Mouse (Mus musculus) left cerebral cortex, postnatal 4 days (tissue): ENCODE measurements around the gene Neurl4. TPM values are rescaled to one million over a fixed set of nuclear protein-coding genes. Genes with fewer than 3 reads are reported as not detected.
"Not testable (repeated sequence)": the region's sequence is repeated elsewhere in the genome, so short reads cannot be mapped to it uniquely, and the experiment has no call there.

ENCODE experiments used
- DNase-seq: peaks from one replicate; pipeline ENCODE4 v3.0.0-alpha.2; 2022
- intact Hi-C: fragments of 180-260 bp; cut with DNase I; formaldehyde crosslinking; loops from one replicate; pipeline ENCODE4 v1.15.1; 2025
- microRNA-seq: library from miRNA; unstranded; fragments of <30 nt; microRNA quantifications from one replicate; pipeline ENCODE4 v1.2.0, GENCODE M21; 2022
- total RNA-seq, 2 experiments: library from RNA; stranded (reverse); gene quantifications; 2 replicates each; pipeline ENCODE4 v1.2.3; 2021

The Neurl4 gene
- total RNA-seq, 2 experiments from 2014 or later: 157 to 165 TPM

- intact Hi-C loops: no loop called here
- peak; percentile 54 for DNase-seq
Measured at GRCm38 (mm10) chr11:69947337-69948065, 46.6 kb downstream of the Neurl4 start.

DNA sequence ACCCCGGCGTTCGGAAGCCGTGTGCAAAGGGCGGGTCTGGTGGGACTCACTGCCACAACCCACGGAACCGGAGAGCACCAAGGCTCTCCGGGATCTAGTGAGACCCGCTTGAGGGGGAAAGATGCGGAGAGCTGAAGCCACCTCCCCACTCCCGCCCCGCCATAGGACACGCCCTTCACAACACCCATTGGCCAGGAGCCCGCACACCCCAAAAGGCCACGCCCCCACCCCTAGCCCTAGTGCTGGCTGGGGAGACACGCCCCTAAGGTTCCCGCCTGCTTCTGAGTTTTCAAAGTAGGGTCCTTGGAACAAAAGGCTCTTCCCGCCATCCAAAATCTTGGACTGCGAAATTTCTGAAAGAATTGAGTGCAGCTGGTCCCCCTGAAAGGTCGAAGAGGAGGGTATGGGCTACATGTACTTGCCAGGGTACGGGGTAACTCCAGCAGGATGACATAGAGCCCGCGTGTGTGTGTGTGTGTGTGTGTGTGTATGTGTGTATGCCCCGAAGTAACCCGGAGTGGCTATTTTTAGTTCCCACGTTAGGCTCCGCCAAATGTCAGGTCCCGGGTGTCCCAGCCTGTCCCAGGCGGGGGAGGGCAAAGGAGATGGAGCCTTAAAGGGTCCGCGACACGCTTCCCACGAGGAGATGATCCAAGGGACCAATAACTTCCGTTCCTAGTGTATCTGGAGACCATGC, 47.3 kb downstream of the Neurl4 start, which contains the start of gene Slc2a4:
Gene Slc2a4, minus strand, starts transcription at position 123 of the 697 bp plus-strand sequence.
- intact Hi-C loops: no loop called here
- DNase-seq: peak; percentile 97

- intact Hi-C loops: no loop called here
- DNase-seq: peak; percentile 88
Measured at GRCm38 (mm10) chr11:69948763-69949150, 47.9 kb downstream of the Neurl4 start.

DNA sequence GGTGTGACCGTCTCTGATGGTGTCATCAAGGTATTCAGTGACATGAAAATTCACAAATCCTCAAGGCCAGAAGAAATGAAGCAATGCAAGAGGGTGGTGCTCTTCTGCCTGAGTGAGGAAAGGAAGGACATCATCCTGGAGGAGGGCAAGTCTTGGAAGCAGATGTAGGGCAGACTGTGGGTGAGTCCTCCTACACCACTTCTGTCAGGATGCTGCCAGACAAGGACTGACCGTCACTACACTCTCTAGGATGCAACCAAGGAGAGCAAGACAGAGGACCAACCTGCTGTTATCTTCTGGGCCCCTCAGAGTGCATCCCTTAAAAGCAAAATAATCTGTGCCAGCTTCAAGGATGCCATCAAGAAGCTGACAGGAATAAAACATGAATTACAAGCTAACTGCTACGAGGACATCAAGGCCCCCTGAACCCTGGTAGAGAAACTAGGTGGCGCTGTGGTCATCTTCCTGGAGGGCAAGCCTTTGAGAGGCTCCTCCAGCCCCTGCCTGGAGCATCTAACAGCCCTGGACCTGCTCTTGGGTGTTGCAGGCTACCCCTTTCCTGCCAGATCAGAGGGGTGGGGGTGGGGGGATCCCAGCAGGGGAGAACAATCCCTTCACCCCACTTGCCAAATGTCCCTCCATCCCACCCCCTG, 50.1 kb downstream of the Neurl4 start:
- no peak for DNase-seq
- intact Hi-C loops: no loop called here

DNA sequence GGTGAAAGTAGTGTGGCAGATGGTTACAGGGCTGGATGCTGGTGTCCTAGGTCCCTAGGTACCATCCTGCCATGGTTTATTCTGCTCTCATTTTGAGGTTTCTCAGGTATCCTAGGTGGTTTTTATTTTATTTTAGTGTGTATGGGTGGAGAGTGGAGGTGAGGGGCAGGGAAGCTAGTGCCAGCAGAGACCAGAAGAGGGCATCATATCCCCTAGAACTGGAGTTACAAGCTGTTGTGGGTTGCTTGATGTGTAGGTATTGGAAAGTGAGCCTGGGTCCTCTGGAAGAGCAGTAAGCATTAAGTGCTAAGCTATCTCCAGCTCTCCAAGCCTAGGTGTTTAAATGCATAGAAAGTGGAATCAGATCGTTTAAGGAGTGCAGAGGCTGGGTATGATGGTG, 51.4 kb downstream of the Neurl4 start:
- intact Hi-C loops: no loop called here

GRCm38 (mm10) chr11:69953267-69953915, 52.5 kb downstream of the Neurl4 start:
- no peak for DNase-seq
- intact Hi-C loops: no loop called here

More for the DNA sequence above, 51.4 kb downstream of the Neurl4 start:
- no peak for DNase-seq

- intact Hi-C loops, DNase-seq: not testable (repeated sequence)
Measured at GRCm38 (mm10) chr11:69955618-69956017, 54.7 kb downstream of the Neurl4 start.

DNA sequence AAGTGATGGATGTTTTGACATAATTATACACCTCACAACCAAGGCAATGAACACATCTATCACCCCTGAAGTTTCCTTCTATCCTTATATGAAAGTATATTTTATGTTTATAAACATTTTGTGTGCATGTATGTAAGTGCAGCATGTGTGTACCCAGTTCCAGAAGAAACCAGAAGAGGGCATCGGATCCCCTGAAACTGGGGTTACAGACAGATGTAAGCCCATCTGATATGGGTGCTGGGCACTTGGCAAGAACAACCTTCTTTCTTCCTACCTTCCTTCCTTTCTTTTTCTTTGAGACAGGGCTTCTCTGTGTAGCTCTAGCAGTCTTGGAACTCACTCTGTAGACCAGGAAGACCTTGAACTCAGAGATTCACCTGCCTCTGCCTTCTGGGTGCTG, 55.3 kb downstream of the Neurl4 start:
- intact Hi-C loops: no loop called here

DNA sequence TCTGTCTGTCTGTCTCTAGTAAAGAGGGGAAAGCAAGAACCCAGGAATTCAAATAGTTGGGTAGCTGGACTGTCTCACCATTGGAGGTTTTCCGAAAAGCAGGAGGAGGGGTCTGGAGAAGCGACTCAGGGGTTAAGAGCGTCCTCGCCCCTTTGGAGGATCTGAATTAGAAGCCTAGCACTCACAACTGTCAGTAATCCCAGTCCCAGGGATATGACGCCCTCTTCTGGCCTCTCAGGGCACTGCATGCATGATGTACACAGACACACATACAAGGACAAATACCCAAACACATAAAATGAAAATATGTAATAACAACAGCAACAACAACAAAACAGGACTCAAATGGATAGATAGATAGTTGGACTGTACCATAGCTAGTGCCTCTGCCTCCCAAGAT, 59.7 kb downstream of the Neurl4 start:
- intact Hi-C loops: no loop called here
- peak; percentile 33 for DNase-seq

More for the DNA sequence above, 55.3 kb downstream of the Neurl4 start:
- no peak for DNase-seq

DNA sequence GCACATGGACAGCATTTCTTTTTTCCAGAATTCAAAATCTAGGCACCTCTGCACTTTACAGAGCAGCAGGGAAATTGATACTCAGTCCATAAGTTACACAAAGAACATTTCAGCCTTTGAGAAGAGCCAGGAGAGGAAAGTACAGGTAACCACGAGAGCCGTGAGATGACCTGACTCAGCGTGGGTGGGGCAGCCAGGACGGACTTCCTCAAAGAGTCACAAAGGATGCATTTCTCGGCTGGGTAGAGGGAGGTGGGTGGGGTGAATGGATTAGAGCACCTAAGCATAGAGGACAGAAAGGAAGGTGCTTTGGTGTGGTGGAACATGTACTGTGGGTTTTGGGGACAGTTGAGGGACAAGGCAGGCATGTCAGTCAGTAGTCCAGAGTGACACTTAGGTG, 61.0 kb downstream of the Neurl4 start:
- intact Hi-C loops: no loop called here

More for the DNA sequence above, 61.0 kb downstream of the Neurl4 start:
- DNase-seq: no peak

Small RNA genes lying within 50 kb of the gene (microRNA-seq; reads per million reads assigned to microRNA genes)
- not detected for gene Mir6924

Other genes starting within 250 kb of the Neurl4 start
- gene Sox15, start 245.8 kb upstream of the Neurl4 start, total RNA-seq: not detected
- 10 to 100 TPM; 83.6 to 85.3 TPM for gene Mpdu1, start 238.4 kb upstream of the Neurl4 start, total RNA-seq
- 1 to 10 TPM; 7.1 to 8.5 TPM for gene Cd68, start 234.9 kb upstream of the Neurl4 start, total RNA-seq
- 100 to 1,000 TPM; 661 to 680 TPM for gene Eif4a1, start 228.6 kb upstream of the Neurl4 start, total RNA-seq
- 100 to 1,000 TPM; 117 to 129 TPM for gene Senp3, start 219.0 kb upstream of the Neurl4 start, total RNA-seq
- gene Tnfsf13, start 215.3 kb upstream of the Neurl4 start, total RNA-seq: 1 to 10 TPM in 1 of 2 experiments, under 1 TPM in 1; 0.93 to 1.3 TPM
- gene Tnfsf12, start 205.2 kb upstream of the Neurl4 start, total RNA-seq: 1 to 10 TPM; 6.4 to 8.7 TPM
- under 1 TPM; 0.30 to 0.97 TPM for gene Tnfsfm13, start 205.0 kb upstream of the Neurl4 start, total RNA-seq
- 10 to 100 TPM; 49.6 to 54.6 TPM for gene Polr2a, start 142.4 kb upstream of the Neurl4 start, total RNA-seq
- not detected for gene Slc35g3, start 139.1 kb upstream of the Neurl4 start, total RNA-seq
- gene Zbtb4, start 135.2 kb upstream of the Neurl4 start, total RNA-seq: 10 to 100 TPM; 47.9 to 52.5 TPM
- 1 to 10 TPM in 1 of 2 experiments, under 1 TPM in 1; 0.48 to 1.5 TPM for gene Chrnb1, start 105.1 kb upstream of the Neurl4 start, total RNA-seq
- gene Fgf11, start 99.2 kb upstream of the Neurl4 start, total RNA-seq: 10 to 100 TPM; 25.2 to 29.6 TPM
- not detected for gene Tmem102, start 95.4 kb upstream of the Neurl4 start, total RNA-seq
- gene Gm39566, start 85.8 kb upstream of the Neurl4 start, total RNA-seq: not detected
- gene Spem2, start 82.6 kb upstream of the Neurl4 start, total RNA-seq: not detected
- gene Spem1, start 78.9 kb upstream of the Neurl4 start, total RNA-seq: 1 to 10 TPM in 1 of 2 experiments, under 1 TPM in 1; 0.93 to 1.1 TPM
- gene Nlgn2, start 63.3 kb upstream of the Neurl4 start, total RNA-seq: 100 to 1,000 TPM; 237 to 257 TPM
- 100 to 1,000 TPM; 140 to 155 TPM for gene Tmem256, start 62.6 kb upstream of the Neurl4 start, total RNA-seq
- 10 to 100 TPM; 46.2 to 52.1 TPM for gene Plscr3, start 54.7 kb upstream of the Neurl4 start, total RNA-seq
- not detected for gene Tnk1, start 42.3 kb upstream of the Neurl4 start, total RNA-seq
- gene Tmem95, start 23.1 kb upstream of the Neurl4 start, total RNA-seq: not detected
- 1 to 10 TPM in 1 of 2 experiments, under 1 TPM in 1; 0.38 to 1.0 TPM for gene Kctd11, start 19.7 kb upstream of the Neurl4 start, total RNA-seq
- gene Acap1, start 5.5 kb upstream of the Neurl4 start, total RNA-seq: under 1 TPM; 0.50 to 0.72 TPM
- gene 2810408A11Rik, start 85 bp upstream of the Neurl4 start, total RNA-seq: 10 to 100 TPM in 1 of 2 experiments, 1 to 10 TPM in 1; 8.3 to 10.7 TPM
- 10 to 100 TPM; 37.8 to 38.3 TPM for gene Gps2, start 12.8 kb downstream of the Neurl4 start, total RNA-seq
- gene Eif5a, start 20.9 kb downstream of the Neurl4 start, total RNA-seq: 100 to 1,000 TPM; 539 to 555 TPM
- gene Ybx2, start 34.7 kb downstream of the Neurl4 start, total RNA-seq: 10 to 100 TPM; 16.1 to 23.5 TPM
- 1 to 10 TPM; 1.7 to 3.2 TPM for gene Slc2a4, start 47.1 kb downstream of the Neurl4 start, total RNA-seq
- not detected for gene Cldn7, start 63.7 kb downstream of the Neurl4 start, total RNA-seq
- 100 to 1,000 TPM in 1 of 2 experiments, 10 to 100 TPM in 1; 89.3 to 102 TPM for gene Ctdnep1, start 80.1 kb downstream of the Neurl4 start, total RNA-seq
- gene Elp5, start 81.4 kb downstream of the Neurl4 start, total RNA-seq: 100 to 1,000 TPM; 112 to 116 TPM
- 100 to 1,000 TPM; 303 to 307 TPM for gene Gabarap, start 90.1 kb downstream of the Neurl4 start, total RNA-seq
- gene Phf23, start 94.7 kb downstream of the Neurl4 start, total RNA-seq: 10 to 100 TPM; 46.2 to 48.7 TPM
- gene Dvl2, start 99.5 kb downstream of the Neurl4 start, total RNA-seq: 10 to 100 TPM; 38.8 to 40.1 TPM
- 10 to 100 TPM; 44.8 to 45.0 TPM for gene Acadvl, start 114.3 kb downstream of the Neurl4 start, total RNA-seq
- gene Dlg4, start 115.9 kb downstream of the Neurl4 start, total RNA-seq: 100 to 1,000 TPM; 496 to 497 TPM
- 1 to 10 TPM; 3.7 to 3.9 TPM for gene Asgr1, start 153.0 kb downstream of the Neurl4 start, total RNA-seq
- not detected for gene Asgr2, start 191.6 kb downstream of the Neurl4 start, total RNA-seq
- under 1 TPM; 0.30 to 0.95 TPM for gene Mgl2, start 229.3 kb downstream of the Neurl4 start, total RNA-seq